Mouse (Mus musculus) liver, postnatal 0 days (tissue): ENCODE measurements around the gene Epb41l3.

Experiments
- CTCF ChIP-seq: sonication (generic); IDR thresholded peaks from 2 replicates; pipeline ENCODE4 v1.5.1; 2016; ENCODE audit warnings: antibody characterized with exemption, low read depth
- EP300 ChIP-seq: IDR thresholded peaks from 2 replicates; pipeline ENCODE4 v1.6.1; 2016; ENCODE audit warnings: antibody characterized with exemption, low read depth, mild to moderate bottlenecking

GRCm38 (mm10) chr17:69155034-69155433 lies 79.6 kb downstream of the Epb41l3 start:
- TF ChIP-seq CTCF (no peak), EP300 (no peak)
